ENCODE assay signal across 8 mouse cellular contexts in the genomic region with DNA sequence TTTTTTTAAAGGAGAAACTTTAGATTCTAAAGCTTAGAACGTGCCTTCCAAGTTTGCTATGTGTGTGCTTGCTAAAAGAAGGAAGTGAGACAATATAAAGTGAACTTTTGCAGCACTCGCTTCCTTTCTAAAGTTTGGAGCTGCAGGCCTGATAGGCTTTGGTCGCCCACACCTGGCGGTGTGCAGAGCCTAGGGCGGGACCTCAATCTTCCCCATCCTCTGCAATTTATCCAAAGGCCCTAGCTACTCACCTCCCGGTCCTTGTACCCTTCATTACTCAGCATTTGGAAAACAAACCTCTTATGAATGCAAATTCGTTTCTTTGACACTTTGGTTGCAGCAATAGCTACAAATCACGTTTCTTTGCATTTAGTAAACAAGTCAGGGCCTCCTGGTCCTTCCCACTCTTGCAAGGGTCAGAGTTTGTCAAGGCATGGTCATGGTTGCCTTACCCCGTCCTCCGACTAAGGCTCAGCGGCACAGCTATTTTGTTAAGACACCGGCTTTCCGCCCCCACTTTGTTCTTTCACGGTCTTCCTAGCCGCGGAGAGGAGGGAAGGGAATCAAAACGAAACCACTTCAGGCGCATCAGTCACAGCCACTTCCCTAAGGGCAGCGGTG.
DNase-seq lines count a peak whose midpoint lies in the region; ATAC-seq lines count a peak whose summit lies in the region.

No protein-coding gene starts in this region.

- H3K27ac ChIP-seq in embryonic facial prominence, embryonic 10.5 days (replicated peaks): no peak overlapping the region
- H3K27ac ChIP-seq in neural tube, embryonic 12.5 days: no peak overlapping the region

- WGBS in embryonic facial prominence, embryonic 10.5 days: under 1% methylated on average over 19 of the region's 19 CpGs
- 7% methylated on average over 19 of the region's 19 CpGs for WGBS in neural tube, embryonic 12.5 days

- H3K4me1 ChIP-seq in embryonic facial prominence, embryonic 10.5 days: peaks cover 62% of the 10 kb centered on the region
- H3K4me1 ChIP-seq in neural tube, embryonic 12.5 days: peaks cover 39% of the 10 kb centered on the region

- no peaks in the 10 kb centered on the region for H3K9me3 ChIP-seq in embryonic facial prominence, embryonic 10.5 days
- no peaks in the 10 kb centered on the region for H3K9me3 ChIP-seq in neural tube, embryonic 12.5 days

- no peak overlapping the region for H3K9ac ChIP-seq in neural tube, embryonic 12.5 days

- ATAC-seq in neural tube, embryonic 12.5 days (ENCODE audit: low FRiP score, low read depth): no peak

- H3K27me3 ChIP-seq in embryonic facial prominence, embryonic 10.5 days (replicated peaks; ENCODE audit: low read depth, poor library complexity, severe bottlenecking): peaks cover 82% of the 10 kb centered on the region
- peaks cover 52% of the 10 kb centered on the region for H3K27me3 ChIP-seq in neural tube, embryonic 12.5 days (replicated peaks)

- H3K36me3 ChIP-seq in embryonic facial prominence, embryonic 10.5 days (replicated peaks): no peaks in the 10 kb centered on the region
- H3K36me3 ChIP-seq in neural tube, embryonic 12.5 days: no peaks in the 10 kb centered on the region

- peak overlapping the region; percentile 97 for H3K4me2 ChIP-seq in neural tube, embryonic 12.5 days (replicated peaks)

- peak; percentile 43 for DNase-seq in cerebellum, adult 9-11 months
- no peak for DNase-seq in cerebellum, adult 11 months
- DNase-seq in A20 (ENCODE audit: low read depth, low spot score) (peak; percentile 89), liver (peak; percentile 31)
- peak; percentile 51 for DNase-seq in embryonic facial prominence, embryonic 10.5 days (ENCODE audit: low spot score)
- DNase-seq in heart, postnatal 4 days: peak; percentile 38
- DNase-seq in frontal cortex, postnatal 25 days (ENCODE audit: low spot score in 2 of 2): no peak

- peak overlapping the region; percentile 47 for H3K4me3 ChIP-seq in embryonic facial prominence, embryonic 10.5 days
- H3K4me3 ChIP-seq in neural tube, embryonic 12.5 days: peak overlapping the region; percentile 16; the same call in 1 of the 2 replicates

Comparison
In these comparisons a context has a peak if more than half of its experiments do, and no peak if none do; other contexts are left out.
1. DNase-seq: peak in cerebellum, adult 9-11 months (single experiment), A20 (single experiment), embryonic facial prominence, embryonic 10.5 days (single experiment), heart, postnatal 4 days (single experiment) and liver (single experiment); none in cerebellum, adult 11 months (single experiment) and frontal cortex, postnatal 25 days (0 of 2).